Mouse (Mus musculus): ENCODE results near the gene Ppara. TPM values are rescaled to one million over a fixed set of nuclear protein-coding genes. Genes with fewer than 3 reads are reported as not detected.

The Ppara gene
- 3.8 and 8.9 TPM in 2 replicates for polyA plus RNA-seq (2012; rRNA removed; ENCODE audit: low replicate concordance)

DNA sequence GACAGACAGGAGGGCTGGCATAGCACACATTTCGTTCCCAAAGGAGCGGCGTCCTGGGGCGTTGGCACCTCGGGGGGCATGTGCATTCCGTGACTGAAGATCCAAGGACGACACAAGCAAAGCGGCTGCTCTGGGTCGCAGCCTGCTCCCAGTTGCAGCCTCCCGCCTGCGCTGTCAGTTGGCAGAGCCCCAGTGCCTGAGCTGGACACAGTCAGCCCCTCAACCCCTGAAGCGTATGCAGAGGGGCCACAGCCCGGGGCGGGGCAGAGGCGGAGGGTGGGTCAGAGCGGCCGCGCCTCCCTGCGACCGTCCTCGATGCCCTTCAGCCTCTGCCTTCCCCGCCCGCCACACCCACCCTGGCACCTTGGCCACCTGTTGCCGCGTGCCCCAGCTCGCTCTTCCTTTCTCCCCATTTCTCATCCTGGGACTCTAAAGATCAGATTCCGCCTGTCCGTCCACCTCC lies at the start of gene Ppara:
TSS of gene Ppara (plus strand) at position 413 of the 463 bp plus-strand sequence.

DNA sequence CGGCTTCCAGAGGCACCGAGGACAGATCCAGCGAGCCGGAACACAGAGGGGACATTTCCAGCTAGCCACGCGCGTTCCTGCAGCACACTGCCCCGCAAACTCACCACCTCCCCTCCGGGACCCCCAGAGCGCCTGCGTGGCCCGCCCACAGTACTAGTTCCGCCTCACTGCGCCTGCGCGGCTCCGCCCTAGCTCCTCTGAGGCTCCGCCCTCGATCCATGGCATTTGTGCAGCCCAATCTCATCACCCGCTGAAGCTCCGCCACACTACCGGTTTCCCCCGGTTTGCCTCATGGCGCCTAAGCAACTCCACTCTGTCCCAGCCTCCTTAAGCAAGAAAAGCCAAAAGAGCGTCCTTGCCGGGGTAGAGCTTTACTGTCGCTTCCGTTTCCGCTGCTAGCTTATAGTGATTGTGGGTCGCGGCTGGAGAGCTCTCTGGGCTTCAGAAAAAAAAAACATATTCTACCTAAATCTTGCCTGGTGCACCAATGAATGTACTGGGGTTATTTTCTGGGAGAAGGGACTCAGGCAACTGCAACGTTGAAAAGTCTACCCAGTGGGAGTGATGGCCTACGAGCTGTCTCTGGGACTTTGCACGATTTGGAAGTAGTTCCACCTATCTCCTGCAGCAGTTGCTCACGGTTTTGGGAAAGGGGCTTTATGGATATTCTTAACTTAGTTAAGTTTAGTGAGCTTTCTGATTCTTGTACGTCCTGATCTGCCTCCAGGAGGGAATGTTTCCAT lies 76.9 kb downstream of the Ppara start, which contains the start of gene Cdpf1:
TSS of gene Cdpf1 (minus strand) at position 163 of the 743 bp plus-strand sequence.

DNA sequence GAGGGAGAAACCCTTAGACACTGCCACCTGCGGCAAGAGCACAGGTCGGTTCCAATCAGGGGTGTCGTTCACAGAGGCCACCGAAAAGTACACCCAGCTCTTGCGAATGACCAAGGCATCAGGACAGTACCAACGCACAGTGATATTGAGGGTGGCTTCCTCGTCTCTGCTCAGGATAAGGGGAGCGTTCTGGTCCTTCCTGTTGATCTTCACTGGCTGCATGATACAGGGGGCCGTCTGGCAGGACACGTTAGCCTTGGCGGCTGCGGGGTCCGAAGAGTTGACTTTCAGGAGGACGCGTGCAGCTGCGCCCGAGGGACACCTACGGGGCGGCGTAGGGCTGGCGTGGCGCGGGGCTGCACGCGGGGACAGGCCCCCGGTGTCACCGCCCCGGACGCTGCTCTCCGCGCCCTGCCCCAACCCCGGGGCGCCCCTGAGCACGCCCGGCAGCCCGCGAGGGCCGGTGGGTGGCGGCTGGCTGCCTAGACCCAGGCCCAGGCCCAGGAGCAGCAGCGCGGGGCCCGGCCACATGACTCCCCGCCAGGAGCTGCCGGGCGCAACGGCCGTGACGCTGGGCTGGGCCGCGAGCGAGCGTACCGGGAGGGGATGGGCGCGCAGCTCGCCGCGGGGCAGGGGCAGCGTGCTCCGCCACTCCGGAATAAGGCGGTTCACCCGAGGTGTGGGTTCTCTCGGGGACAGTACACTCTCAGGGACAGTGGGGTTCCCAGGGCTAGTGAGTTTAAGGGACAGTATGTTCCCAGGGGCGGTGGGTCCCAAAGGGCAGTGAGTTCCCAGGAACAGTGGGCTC lies 86.6 kb downstream of the Ppara start, which contains the start of gene Pkdrej:
TSS of gene Pkdrej (minus strand) at position 532 of the 808 bp plus-strand sequence.

DNA sequence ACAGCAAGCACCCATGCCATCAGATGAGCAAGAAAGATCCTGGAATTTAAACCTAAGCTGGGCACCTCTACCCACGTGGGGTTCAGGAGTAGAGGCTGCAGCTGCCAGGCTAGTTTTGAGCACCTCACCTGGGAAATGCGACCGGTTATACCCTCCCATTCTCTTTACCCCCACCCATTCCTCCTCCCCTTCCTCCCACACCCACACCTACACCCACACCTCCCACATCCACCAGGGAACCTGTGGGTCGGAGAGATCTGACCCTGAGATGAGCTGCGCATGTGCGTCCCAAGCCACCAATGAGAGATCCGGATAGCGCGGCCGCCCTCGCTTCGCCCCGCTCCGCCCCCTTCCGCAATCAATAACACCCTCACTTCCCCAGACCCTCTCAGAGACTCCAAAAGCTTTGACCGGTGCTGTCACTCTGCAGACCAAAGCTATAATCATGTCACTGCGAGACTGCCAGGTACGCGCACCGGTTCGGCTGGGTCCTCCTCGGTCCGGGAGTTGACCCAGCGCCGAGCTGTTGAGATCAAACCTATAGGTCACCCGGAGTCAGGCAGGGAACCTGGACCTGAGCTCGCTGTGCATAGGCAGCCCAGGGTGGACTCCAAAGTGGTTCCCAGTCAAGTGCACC lies 97.3 kb downstream of the Ppara start, which contains the start of gene Ttc38:
TSS of gene Ttc38 (plus strand) at position 353 of the 637 bp plus-strand sequence.

Other genes starting within 250 kb of the Ppara start
- not detected in 2 replicates for gene 7530416G11Rik, start 231.8 kb upstream of the Ppara start, polyA plus RNA-seq (2012; rRNA removed; ENCODE audit: low replicate concordance)
- 0.16 TPM in 1 of 2 replicates, not detected in the other for gene Wnt7b, start 152.5 kb upstream of the Ppara start, polyA plus RNA-seq (2012; rRNA removed; ENCODE audit: low replicate concordance)
- 40.1 and 40.5 TPM in 2 replicates for gene Cdpf1, start 76.7 kb downstream of the Ppara start, polyA plus RNA-seq (2012; rRNA removed; ENCODE audit: low replicate concordance)
- 0.05 and 0.08 TPM in 2 replicates for gene Pkdrej, start 86.8 kb downstream of the Ppara start, polyA plus RNA-seq (2012; rRNA removed; ENCODE audit: low replicate concordance)
- 6.5 and 7.1 TPM in 2 replicates for gene Ttc38, start 97.3 kb downstream of the Ppara start, polyA plus RNA-seq (2012; rRNA removed; ENCODE audit: low replicate concordance)
- gene Gtse1, start 124.8 kb downstream of the Ppara start, polyA plus RNA-seq (2012; rRNA removed; ENCODE audit: low replicate concordance), result 6.2 and 7.7 TPM in 2 replicates
- 7.7 and 9.3 TPM in 2 replicates for gene Trmu, start 144.3 kb downstream of the Ppara start, polyA plus RNA-seq (2012; rRNA removed; ENCODE audit: low replicate concordance)

Measured in duodenum, adult 2 months (tissue).